Mouse (Mus musculus) mesoderm, embryonic 11.5 days (tissue): ENCODE data around the gene Fbll1.
"Not testable (repeated sequence)": the region's sequence is repeated elsewhere in the genome, so short reads cannot be mapped to it uniquely, and the experiment has no call there.

Experiments
- DNase-seq: peaks from one replicate; pipeline ENCODE4 v3.0.0-alpha.2; 2012; ENCODE audit warnings: low read depth, low spot score

Gene Fbll1

DNA sequence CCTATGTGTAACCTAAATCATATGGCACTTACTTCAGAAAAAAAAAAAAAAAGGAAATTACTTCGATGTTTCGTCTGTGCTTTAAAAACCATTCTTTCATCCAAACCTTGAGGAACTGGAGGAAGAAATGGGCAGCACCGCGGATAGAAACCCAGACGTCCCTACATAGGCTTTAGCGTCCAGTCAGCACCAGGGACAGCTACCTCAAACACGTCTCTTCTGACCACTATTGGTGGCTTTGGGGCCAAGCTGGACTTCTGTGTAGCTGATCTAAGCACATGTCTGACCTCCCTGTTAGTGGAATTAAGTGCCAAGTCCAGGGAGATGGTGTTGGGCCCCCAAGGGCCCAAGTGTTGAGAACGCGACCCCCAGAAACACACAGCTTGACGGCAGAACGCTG lies at the start of gene Fbll1:
Gene Fbll1 (minus strand): TSS at position 11 of the 400 bp plus-strand sequence.
- peak; percentile 88 for DNase-seq

DNA sequence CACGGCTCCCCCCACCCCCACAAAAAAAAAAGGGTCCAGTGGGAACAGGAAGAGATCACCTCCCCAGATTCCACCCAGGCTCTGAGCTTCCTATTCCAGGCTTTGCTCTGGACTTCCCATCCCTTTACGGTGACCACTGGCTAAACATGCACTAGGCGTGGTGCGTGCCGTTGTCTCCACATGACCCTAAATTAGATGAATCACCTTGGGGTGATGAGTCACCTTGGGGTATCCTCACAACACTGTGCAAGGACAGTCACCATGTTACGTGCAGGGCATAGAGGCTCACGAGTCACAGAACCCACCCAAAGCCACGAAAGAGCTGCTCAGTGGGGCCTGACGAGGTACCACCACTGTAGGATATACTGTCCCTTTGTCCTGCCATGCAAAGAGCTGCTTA lies 45.6 kb upstream of the Fbll1 start:
- no peak for DNase-seq

DNA sequence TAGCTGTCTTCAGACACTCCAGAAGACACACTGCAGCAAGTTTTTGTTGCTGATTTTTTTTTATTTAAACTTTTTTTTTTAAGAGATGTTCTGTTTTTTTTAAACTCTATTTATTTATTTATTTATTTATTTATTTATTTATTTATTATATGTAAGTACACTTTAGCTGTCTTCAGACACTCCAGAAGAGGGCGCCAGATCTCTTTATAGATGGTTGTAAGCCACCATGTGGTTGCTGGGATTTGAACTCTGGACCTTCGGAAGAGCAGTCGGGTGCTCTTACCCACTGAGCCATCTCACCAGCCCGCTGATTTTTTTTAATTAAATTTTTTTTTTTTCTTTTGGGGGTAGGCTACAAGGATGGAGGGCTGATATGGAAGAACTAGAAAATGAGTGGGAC lies 43.9 kb upstream of the Fbll1 start:
- not testable (repeated sequence) for DNase-seq

GRCm38 (mm10) chr11:35841738-35842325 lies 43.1 kb upstream of the Fbll1 start:
- DNase-seq, result no peak

DNA sequence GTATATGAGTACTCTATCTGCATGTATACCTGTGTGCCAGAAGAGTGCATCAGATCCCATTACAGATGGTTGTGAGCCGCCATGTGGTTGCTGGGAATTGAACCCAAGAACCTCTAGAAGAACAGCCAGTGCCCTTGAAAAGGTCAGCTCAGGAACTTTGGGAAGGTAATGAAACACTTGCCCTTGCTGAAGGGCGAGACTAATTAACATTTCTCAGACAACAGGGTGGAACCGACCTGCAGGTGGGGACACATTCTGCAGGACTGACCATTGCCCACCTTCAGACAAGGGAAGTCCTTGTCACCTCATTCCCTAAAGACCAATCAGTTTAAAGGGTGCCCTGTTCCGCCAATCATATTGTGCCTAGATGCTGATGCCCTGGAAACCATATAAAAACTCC lies 42.1 kb upstream of the Fbll1 start:
- not testable (repeated sequence) for DNase-seq

DNA sequence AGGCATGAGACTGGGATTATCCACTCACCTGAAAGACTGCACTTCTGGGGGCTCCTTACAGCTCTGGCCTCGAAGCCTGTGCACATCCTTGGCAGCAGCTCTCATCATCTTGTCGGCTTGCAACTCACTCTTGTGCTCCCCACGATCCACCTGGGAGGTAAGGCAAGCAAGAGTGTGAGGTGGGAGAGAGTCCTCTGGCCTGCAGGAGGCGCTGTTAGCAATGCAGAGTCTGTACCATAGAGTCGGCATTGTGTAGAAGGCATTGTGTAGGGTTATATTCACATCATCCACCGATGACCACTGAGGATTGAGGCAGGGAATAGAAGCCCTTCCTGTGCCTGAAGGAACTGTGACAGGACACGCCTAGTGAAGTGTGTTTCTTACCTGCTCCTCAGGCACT lies 41.6 kb upstream of the Fbll1 start:
- DNase-seq, result no peak

DNA sequence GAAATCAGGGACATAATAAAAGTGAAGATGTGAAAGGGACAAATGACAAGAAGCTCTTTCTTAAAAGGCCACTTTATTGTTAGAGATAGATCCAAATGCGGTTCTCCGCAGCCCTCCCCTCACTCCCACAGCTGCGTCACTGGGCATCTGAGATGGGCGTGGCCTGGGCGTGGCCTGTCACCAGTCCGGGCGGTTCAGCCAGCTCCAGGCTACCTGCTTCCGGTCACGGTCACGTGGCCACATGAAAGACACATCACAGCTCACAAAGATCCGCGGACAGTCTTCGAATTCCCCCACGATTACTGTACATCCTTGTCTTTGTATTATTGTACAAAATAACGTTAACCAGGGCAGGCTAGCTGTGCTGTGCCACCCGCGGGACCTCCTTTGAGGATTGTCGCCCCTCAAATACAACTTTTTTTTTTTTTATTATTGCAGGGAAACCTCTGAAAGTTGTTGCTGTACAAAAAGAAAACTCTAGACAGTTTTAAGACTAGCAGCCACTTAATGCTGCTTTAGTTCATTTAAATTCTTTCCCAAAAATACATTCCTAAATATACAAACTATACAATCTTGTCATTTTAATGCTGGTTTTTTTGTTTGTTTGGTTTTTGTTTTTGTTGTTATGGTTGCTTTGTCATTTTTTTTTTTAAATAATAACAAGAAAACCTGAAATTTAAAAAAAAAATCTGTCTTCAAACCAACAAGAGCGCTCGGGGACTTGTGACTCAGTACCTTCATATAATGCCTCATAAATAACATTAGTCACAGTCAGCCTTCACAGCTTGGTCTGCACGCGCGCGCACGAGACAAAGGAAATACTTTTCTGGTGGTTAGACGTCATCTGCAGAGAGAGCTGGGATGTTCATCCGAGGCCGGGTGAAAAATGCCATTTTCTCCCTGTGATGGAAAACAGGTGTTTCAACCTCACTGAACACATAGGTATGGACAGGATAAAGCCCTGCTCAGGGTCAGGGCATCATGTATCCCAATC lies 40.0 kb upstream of the Fbll1 start:
- DNase-seq, result peak; percentile 92

GRCm38 (mm10) chr11:35837156-35838126 lies 38.8 kb upstream of the Fbll1 start:
- DNase-seq, result no peak

- peak; percentile 95 for DNase-seq
These were observed 35.5 kb upstream of the Fbll1 start, which contains the start of gene Rars for GRCm38 (mm10) chr11:35834022-35834760. Rars (minus strand) TSS chr11:35834506.

- no peak for DNase-seq
These were observed 34.6 kb upstream of the Fbll1 start for GRCm38 (mm10) chr11:35833270-35833669.

DNA sequence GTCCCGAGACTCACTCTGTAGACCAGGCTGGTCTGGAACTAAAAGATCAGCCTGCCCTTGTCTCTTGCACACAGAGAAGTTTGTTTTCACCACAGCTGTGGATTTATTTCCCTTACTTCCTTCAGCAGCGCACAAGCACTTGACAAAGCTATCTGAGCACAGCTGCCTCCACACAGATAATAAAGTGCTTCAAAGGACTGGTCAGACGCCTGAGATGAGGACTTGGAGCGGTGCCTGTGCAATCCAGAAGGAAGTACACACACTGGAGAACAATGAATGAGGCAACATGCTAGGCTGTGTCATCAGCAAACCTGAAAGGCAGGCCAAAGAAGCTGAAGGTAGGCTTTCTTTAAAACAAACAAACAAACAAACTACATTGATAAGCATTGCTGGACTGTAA lies 33.5 kb upstream of the Fbll1 start:
- DNase-seq, result no peak

- no peak for DNase-seq
These were observed 29.0 kb upstream of the Fbll1 start for GRCm38 (mm10) chr11:35827714-35828113.

DNA sequence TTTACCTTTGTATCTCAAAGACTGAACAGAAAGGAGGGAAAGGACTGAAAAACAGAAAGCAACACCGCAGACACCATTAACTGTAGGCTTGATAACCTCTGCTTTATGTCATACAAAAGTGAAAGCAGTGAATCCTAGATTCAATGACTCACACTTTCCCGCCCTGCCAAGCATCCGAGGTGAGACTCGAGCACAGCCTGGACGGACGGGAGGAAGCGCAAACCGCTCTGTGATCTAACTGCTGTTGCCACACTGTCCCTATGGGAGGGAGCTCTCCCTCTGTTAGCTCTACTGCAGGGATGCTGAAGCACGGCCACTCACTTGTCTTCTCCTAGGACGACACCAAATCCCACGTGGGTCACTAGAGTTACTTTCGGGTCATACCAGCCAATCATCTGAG lies 17.6 kb upstream of the Fbll1 start:
- DNase-seq, result no peak

DNA sequence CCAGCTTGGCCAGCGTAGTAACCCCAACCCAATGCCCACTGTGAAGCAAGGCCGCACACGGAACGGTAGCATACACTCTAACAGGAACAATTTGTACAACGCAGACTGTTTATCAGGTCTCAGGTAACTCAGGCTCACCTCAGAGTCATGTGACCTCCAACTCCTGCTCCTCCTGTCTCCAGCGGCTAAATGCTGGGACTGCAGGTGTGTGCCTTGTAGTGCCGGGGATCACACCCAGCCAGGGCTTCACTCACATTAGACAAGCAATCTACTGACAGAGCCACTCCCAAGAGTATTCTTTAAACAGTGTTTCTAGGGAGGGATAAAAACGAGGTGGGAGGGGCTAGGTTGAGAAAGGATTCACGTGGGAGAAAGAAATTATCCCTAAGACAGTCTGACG lies 12.8 kb upstream of the Fbll1 start:
- DNase-seq, result no peak

DNA sequence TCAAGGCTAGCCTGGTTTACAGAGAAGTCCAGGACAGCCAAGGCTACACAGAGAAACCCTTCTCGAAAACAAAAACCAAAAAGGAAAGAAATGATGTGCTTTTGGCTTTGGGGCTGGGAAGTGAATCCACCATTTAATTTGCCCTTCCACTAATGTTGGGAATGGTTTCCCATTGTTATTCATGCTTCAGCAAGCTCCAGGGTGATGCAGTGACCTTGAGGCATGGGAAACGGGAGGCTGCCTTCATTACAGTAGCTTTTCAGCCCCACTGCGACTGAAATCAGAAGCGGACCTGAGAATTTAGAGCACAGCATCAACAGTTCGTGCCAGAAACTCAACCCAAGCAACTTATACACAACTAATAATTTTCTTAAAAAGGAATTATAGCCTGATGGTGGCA lies 2.6 kb upstream of the Fbll1 start:
- DNase-seq, result no peak

DNA sequence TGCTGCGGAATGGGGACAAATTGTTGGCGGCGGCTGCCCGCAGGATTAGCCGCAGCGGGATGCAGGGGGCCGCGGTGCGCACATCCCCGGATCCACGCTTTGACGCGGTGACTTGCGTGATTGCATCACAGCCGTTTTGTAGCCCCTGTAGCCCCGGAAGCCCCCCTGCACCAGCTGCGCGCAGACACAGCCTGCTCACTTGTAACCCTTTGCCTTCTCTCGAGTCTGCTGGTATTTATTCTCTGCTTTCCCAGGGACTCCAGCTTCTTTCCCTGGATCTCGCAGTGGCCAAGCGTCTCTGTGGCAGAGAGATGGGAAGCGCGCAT lies 226 bp downstream of the Fbll1 start:
- no peak for DNase-seq

DNA sequence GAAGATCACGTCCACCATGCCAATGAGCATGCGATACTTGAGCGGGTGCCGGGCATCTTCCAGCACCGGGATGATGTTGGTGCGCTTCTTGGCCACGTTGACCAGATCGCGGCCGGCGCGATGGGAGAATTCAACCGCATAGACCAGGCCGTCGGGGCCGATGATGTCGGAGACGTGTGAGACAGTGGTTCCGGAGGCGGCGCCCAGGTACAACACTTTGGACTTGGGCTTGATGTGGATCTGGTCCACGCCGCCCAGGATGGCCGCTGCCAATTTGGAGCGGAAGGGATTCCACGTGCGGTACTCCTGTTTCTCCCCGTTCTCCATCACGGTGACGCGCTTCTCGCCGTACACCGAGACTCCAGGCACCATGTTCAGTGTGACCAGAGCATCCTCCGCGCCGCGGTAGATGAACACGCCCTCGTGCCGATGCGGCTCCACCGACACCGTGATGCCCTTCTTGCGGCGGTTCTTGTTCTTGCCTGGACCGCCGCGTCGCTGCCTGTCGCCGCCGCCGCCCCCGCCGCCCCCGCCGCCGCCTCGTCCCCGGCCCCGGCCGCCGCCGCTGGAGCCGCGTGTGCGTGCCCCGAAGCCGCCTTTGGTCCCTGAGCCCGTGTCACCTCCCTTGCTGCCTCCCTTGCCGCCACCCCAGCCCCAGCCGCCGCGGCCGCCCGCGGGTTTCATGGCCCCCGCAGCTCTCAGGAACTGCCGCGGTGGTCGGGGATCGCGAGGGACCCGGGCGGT lies 761 bp downstream of the Fbll1 start:
- peak; percentile 14 for DNase-seq

DNA sequence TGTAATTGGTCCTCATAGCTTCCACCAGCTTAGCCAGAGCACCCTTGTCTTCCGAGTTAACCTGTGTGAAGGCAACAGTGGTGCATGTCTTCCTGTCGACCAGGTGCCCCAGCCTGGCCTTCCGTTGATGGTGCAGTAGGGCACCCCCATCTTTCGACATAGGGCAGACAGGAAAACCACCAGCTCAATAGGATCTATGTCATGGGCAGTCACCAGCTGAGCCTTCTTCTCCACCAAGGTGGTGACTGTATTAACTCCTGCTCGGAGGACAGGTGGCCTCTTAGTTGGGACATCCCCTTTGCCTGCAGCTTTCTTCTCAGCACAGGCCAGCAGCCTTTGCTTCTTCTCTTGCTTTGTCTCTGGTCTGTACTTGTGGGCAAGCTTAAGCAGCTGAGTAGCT lies 5.9 kb downstream of the Fbll1 start:
- DNase-seq, result not testable (repeated sequence)

DNA sequence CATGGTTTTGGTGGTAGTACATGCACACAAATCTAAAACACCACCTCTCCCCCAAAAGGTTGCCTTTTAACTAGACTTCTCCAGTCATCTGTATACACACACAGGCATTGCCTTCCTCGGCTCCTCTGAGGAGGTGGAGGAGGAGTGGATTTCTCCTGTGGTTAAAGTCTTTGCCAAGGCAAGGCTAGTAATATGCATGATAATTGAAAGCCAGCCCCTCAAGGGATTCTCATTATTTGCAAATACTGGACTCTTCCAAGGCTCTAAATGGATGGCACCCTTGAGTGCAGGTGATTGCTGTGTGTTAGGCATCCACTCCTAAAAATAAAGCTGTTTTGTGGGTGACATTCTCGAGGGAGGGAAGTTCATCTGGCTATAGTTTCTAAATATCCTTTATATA lies 10.2 kb downstream of the Fbll1 start:
- DNase-seq, result no peak

- no peak for DNase-seq
These were observed 14.1 kb downstream of the Fbll1 start for GRCm38 (mm10) chr11:35784537-35784936.
